Mouse (Mus musculus) left cerebral cortex, postnatal 14 days (tissue): ENCODE data around the gene Vamp2. TPM values are rescaled to one million over a fixed set of nuclear protein-coding genes. Genes with fewer than 3 reads are reported as not detected.
A peak's percentile ranks its signal among the peaks of the same experiment; 100 is the strongest.

Source experiments
- DNase-seq, 2 experiments: peaks; one replicate each; pipeline ENCODE4 v3.0.0; 2021 to 2022; ENCODE audit warnings: low spot score in 2 of 2, mixed read lengths in 1 of 2
- intact Hi-C: fragments of 180-260 bp; cut with DNase I; formaldehyde crosslinking; loops from one replicate; pipeline ENCODE4 v1.15.1; 2025
- total RNA-seq, 2 experiments: library from RNA; stranded (reverse); gene quantifications; 2 replicates each; pipeline ENCODE4 v1.2.3; 2021

Gene Vamp2
- total RNA-seq, 2 experiments from 2014 or later = 1,220 to 1,271 TPM

DNA sequence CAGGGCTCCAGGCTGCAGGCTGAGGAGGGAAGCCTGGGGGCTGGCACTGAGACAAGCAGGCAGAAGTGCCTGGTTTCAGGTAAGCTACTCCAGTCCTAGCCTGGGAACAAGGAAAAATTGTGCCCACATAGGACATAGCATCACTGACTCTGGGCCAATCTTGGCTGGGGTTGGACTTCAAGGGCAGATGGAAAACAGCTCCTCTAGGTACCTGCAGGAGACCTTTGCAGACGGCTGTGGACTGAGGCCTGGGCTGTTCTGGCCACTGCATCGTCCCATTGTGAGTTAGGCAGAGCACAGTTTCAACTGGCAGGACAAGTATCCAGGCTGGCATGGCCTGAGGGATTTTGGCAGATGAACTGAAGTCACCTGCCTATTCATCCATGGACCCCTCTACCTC lies 17.5 kb downstream of the Vamp2 start:
- DNase-seq = no peak
- intact Hi-C loops = no loop called here

DNA sequence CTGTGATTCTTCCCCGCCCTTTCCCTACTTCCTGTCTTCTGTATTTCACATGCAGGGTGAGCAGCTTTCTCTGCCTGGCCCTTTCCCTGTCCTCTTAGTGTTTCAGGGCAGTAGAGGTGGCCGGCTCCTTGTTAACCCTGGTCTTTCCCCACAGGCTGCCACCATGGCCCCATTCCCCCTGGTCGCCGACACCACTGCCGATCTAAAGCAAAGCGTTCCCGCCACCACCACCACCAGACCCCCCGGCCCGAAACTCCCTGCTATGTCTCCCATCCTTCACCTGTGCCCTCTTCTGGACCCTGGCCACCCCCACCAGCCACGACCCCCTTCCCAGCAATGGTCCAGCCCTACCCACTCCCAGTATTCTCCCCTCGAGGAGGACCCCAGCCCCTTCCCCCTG lies 18.0 kb downstream of the Vamp2 start:
- DNase-seq = no peak

DNA sequence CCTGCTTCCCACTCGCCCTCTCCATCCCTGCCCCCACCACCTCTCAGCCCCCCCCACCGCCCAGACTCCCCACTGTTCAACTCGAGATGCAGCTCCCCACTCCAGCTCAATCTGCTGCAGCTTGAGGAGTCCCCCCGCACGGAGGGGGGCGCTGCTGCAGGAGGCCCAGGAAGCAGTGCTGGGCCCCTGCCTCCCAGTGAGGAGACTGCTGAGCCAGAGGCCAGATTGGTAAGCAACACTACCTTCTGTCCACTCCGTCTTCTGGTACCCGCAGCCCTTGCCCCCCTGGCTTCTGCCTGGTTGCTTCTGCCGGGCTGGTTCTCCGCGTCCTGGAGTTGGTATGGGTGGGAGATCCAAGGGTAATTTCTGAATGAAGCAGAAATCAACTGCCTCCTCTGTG lies 18.6 kb downstream of the Vamp2 start:
- no peak for DNase-seq
- intact Hi-C loops = no loop called here

More for the DNA sequence above, 18.0 kb downstream of the Vamp2 start:
- intact Hi-C loops = no loop called here

DNA sequence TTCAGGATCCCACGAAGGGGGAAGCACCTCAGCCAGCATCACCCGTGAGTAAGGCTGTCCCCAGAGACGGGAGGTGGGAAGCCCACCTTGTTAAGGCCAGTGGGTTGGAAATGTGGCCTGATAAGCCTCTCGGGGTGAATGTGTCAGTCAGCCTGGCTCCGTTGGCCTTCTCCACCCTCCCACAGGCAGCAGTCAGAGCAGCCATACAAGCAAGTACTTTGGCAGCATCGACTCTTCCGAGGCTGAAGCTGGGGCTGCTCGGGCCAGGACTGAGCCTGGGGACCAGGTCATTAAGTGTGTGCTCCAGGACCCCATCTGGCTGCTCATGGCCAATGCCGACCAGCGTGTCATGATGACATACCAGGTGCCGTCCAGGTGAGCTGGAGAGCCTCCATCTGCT lies 19.4 kb downstream of the Vamp2 start:
- no peak for DNase-seq
- intact Hi-C loops = no loop called here

DNA sequence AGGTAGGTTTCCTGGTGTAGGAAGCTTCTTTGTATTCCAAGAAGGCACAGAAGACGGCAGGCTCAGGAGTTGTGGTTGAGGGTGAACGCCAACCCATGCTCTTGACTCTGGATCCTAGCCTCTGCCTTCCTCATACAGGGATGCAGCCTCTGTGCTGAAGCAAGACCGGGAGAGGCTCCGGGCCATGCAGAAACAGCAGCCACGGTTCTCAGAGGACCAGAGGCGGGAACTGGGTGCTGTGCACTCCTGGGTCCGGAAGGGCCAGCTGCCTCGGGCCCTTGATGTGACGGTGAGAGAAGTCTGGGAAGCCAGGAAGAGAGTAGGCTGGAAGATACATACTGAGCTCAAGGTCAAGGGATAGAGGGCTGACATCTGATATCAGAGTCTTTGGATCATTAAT lies 19.9 kb downstream of the Vamp2 start:
- intact Hi-C loops = no loop called here
- no peak for DNase-seq

DNA sequence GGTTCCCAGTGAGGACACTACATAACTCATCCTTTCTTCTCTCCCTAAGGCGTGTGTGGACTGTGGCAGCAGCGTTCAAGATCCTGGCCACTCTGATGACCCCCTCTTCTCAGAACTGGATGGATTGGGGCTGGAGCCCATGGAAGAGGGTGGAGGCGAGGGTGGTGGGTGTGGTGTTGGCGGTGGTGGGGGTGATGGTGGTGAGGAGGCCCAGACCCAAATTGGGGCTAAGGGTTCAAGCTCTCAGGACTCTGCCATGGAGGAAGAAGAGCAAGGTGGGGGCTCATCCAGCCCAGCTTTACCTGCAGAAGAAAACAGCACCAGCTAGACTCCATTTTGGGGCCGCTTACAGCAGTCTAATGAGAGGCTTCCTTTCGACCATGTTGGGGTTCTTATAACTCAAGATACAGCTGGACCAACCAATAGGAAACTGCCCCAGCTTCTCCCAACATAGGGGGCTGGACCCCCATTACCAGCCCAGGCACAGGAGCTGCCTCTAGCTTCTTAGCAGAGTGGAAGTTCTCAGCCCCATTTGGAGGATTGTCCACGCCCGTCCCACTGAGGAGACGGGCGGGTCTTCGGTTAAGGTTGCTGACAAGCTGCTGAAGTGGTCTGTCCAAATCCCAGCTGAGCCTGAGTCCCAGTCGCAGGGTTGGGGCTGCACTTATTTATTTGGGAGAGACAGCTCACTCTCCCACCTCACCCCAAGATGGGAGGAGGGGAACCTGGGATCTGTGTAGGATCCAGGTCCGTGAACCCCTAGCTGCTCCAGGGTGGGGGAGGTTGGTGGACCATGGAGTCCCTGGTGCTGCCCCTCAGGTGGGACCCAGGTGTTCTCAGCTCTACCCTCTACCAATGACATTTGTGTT lies 21.0 kb downstream of the Vamp2 start:
- intact Hi-C loops = no loop called here
- no peak for DNase-seq

DNA sequence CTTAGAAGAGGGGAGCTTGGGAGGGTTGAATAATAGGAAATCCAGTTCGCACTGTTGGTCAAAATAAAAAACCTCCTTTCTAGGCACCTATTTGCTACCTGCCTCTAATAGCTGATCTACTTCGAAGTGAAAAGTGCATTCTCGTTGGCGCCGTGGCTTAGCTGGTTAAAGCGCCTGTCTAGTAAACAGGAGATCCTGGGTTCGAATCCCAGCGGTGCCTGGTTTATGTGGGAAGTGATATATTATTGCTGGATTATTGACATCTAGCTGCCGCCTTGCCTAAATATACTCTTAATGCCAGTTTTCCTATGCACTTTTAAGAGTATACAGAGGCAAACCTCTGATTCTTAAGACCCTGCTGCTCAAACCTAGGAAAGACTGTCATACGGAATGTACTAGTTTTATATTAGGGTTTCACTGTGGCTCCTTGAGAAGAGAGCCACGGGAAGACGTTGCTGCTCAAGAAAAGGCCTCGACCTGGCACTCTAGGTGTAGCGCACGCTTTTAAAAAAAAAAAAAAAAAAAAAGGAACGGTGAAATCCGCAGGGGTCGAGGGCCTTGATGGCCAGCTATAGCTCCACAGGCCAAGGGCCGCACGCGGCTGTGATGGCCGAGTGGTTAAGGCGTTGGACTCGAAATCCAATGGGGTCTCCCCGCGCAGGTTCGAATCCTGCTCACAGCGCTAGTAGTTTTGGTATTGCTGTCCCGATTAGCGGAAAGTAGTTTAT lies 22.2 kb downstream of the Vamp2 start:
- intact Hi-C loops = loop anchor here (1.0 kb wide), 1 partner anchor 10 kb away; no protein-coding TSS in a partner anchor
- peak in 1 of 2 experiments; percentile 95 for DNase-seq

DNA sequence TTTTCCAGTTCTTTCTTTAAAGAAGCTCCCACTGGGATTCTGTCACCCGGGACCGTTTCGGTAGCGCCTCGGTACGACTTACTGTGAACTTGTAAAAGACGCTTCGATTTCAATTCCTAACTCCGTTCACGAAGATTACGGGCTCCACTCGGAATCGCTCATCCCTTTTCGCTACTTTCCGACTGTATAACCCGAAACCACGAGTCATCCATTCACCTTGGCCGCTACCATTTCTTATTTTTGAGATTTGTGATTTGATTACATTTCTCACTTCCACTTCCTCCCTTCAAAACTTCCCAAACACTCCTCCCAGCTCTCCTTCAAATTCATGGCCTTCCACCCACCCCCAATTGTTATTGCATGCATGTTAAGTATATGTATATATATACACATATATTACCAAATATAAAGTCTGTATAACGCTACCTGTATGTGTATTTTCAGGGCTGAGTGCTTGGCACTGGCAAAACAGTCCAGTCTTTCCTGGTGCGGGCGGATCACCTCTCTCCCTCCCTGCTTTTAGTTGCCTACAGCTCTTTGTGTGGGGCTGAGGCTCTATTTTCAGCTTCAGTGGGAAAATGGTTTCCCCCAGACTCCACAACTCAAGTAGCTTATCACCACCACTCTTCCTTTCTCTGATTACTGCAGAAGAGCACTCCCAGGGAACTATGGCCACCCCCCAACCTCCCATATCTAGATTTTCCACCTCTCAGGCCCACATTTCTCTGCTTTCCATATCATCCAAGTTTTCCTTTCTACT lies 22.9 kb downstream of the Vamp2 start:
- DNase-seq = no peak
- intact Hi-C loops = no loop called here

DNA sequence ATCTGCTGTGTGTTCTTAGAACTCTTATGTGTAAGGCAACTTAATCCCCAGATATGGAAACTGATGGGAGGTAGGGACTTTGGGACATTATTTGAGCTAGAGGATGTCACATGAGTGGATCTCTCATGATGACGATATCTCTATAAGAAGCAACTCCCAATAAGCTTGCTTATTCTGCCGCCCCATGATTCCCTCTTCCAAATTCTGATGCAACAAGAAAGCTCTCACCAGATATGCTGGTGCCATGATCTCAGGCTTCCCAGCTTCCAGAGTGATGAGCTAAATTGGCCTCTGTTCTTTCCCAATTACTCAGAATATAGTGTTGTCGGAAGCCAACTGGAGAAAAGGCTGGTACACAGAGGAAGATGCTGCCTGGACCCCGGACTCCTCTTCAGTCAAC lies 23.6 kb downstream of the Vamp2 start:
- DNase-seq = no peak
- intact Hi-C loops = no loop called here

DNA sequence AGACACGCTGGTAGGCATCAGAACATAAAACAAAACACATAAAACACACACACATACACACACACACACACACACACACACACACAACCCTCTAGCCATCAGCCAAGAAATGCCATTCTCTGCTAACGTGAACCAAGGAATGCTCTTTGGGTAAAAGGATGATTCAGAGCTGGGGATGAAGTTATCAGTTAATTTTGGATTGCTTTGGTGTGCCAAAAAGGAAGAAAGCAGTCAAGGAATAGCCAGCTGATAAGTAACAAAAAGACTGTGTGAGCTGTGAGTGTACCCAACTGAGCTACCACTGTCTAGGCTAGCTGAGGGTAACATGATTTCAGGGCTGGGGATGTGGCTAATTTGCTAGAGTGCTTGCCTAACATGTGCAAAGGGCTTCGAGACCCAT lies 25.7 kb downstream of the Vamp2 start:
- DNase-seq = no peak
- intact Hi-C loops = no loop called here

DNA sequence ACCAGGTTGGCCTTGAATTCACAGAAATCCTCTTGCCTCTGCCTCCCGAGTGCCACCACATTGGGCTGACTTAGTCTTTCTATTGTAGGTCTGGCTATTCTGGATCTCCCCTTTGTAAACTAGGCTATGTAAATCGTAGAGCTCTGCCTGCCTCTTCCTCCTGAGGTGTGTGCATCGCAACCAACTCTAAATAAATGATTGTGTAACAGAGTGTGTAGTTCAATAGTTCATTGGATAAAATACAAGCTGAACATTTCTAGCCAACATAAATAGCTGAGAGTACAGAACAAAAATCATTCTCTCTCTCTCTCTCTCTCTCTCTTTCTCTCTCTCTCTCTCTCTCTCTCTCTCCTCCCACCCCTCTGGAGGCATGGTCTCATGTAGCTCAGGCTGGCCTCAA lies 26.3 kb downstream of the Vamp2 start:
- intact Hi-C loops = no loop called here
- no peak for DNase-seq

DNA sequence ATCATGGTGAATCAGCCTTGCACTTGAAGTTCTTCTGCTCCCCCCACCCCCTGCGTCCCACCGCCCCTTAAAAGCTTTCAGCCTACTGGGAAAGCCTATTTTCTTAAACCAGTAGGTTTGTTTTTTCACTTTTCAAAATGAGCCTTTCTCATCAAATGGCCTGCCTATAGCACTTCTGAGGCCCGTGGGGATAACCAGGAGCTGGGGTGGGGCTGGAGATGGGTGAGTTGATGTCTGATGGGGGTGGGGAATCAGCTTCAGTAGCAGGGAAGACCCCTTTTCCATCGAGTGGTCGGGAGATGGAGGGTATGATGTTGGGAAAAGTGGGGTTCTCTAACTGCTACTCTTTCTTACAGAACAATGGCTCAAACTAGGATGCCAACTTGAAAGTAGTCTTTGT lies 28.6 kb downstream of the Vamp2 start:
- no peak for DNase-seq
- intact Hi-C loops = no loop called here

DNA sequence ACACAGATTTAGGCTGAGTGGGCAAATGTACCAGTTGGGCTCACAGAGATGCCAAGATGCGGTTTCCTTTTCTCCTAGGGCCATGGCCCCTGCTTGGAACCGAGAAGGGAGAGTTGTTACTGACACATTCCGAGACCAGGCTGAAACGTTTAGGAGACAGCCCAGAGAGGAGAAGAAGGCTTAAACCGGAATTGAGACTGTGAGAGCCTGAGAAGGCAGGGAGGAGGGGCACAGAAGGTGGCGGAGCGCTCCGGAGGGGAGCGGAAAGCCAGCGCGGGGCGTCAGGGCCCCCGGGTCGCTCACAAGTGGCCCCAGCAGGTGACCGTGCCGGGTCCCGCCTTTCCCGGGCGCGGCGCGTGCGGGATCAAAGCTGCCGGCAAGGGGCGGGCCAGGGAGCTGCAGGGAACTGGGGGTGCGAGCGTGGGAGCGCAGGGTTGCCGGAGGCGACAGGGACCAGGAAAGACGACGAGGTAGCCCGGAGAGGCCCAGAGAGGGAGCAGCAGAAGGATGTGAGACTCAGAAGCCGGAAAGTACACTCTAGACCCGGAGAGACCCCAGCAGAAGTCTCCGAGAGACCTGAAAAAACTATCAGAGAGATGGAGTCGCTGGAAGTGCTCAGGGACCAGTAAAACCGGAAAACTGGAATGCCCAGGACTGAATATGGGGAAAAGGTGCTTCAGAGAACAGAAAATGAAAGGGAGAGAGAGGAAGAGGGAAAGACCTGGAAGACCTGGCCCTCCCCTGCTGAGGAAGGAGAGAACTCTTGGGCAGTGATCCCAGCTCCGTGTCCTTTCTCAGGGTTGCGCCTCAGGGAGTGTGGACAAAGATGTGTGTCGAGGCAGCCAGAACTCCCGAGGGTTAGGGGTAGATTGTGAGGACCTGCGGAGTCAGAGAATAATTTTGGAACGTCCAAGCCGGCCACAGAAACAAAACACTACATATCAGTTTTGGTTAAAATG lies 29.7 kb downstream of the Vamp2 start:
- DNase-seq = peak in 1 of 2 experiments; percentile 47
- intact Hi-C loops = no loop called here

DNA sequence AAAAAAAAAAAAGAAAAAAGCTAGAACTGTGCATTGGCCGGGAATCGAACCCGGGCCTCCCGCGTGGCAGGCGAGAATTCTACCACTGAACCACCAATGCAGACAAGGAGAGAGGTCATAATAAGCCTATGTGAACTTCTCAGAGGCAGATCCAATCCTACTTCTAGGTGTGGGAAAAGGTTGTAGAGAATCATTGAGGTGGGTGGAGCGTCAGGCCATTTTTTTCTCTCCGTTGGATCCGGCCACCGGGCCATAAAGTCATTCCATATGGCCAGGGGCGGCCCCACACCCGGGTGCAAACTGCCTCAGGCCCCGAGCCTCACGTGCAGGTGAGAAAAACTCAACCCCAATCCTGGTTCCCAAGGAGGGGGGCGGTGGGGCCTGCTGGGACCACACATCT lies 30.5 kb downstream of the Vamp2 start:
- DNase-seq = peak; percentile 79 to 92
- intact Hi-C loops = no loop called here

DNA sequence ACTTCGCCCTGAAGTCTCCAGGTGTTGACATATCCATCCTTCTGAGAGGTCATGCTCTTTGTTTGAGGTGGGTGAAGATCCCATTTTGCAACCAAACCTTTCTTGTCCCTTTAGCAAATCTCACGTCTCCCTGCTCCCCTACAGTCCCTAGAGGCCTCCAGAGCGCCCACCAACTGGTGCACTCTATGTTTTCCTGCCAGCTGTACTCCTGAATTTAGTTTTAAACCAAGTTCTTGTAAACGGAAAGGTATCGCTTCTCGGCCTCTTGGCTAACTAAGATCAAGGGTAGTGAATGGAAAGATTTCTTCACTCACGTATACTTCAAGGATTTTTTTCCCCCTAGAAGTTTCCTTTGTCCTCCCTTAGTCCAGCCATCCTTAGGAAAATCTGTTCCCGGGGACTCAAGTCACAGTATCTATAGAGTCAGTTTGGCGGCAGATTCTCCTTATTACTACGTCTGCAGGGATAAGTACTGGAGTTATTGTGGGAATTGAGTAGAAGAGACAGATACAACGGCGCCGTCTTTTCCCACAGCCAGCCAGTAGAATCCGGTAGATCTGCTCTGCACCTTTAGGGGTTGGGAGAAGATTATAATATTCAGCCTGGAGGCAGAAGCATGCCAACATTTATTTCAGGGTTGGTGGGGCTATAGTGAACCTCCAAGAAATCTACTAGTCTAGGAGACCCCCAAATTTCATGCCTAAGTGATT lies 31.3 kb downstream of the Vamp2 start:
- no peak for DNase-seq
- intact Hi-C loops = loop anchor here (5.0 kb wide), 1 partner anchor 248 kb away; the partner anchor contains the start of gene Chd3

DNA sequence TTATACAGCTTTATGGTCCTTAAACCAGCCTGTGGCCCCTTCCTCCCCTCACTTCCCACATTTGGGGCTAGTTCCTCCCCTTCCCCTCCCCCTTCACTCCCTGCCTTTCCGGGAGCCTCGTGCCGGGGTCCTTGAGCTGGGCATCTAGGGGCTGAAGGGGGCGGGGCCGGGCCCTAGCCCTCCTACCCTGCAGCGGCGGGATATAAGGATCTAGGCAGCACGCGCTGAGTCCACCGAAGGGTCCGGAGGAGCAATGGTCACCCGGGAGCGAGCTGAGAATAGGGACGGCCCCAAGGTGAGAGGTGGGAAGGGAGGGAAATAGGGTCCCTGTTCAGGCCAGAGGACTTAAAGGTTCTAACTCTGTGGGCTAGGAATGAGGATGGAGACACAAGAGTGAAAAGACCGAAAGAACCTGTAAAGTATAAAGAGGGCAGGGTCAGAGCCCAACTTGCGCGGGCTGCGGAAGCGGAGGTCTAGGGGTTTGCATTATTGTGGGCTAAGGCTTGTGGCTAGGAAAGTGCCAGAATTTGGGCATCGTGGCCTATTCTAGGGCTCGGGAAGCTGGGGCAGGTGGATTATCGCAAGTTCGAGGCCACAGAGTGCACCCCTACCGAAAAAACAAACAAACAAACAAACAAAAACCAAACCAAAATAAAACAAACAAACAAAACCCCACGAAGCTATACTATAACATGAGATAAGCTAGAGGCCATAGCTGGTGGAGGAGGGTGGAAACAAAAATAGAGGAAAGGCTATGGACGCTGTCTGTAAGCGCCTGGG lies 32.1 kb downstream of the Vamp2 start, which contains the start of gene Hes7:
Hes7 (plus strand) TSS at position 184 of the 780 bp plus-strand sequence.
- intact Hi-C loops = loop anchor here (5.0 kb wide), 1 partner anchor 247 kb away; the partner anchor contains the start of gene Chd3
- no peak for DNase-seq

DNA sequence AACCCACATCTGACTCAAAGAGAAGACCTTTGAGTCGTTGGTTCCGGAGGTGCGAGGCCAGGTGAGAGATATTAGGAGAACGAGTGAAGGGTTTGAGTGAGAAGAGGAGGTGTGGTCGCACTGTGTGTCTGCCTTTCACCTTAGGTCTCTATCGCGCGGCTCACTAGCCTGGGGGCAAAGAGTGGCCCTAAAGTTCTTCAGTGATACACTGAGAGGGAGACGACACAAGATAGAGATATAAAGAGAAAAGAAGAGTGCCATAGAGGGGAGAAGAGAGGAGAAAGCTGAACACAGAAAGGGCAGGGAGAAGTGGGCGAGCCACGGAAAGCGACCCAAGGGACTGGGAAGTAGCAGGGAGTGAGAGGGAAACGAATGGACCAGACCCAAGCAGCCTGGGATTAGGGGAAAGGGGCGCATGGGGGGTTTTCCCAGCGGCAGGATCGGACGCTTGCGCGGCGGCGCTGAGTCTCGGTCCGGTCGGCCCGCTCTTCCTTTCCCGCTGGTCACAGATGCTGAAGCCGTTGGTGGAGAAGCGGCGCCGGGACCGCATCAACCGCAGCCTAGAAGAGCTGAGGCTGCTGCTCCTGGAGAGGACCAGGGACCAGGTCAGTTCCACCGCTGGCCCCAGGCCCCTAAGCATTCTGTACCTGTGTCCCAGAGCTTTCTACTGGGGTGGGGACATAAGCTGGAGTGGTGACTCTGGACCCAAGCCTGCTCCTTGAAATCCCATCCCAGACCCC lies 32.9 kb downstream of the Vamp2 start:
- intact Hi-C loops = loop anchor here (5.0 kb wide), 1 partner anchor 246 kb away; the partner anchor contains the start of gene Chd3

More for the DNA sequence above, 32.9 kb downstream of the Vamp2 start:
- no peak for DNase-seq
